Mouse (Mus musculus) heart, adult 2 months (tissue): ENCODE results near the gene Brca2.
"Not testable (repeated sequence)": the region's sequence is repeated elsewhere in the genome, so short reads cannot be mapped to it uniquely, and the experiment has no call there.

ENCODE experiments used
- CTCF ChIP-seq: fragments of 200-600 bp; IDR thresholded peaks from 2 replicates; pipeline ENCODE4 v1.8.1; 2022; ENCODE audit warnings: antibody characterized with exemption, mild to moderate bottlenecking, moderate library complexity
- POLR2A ChIP-seq: fragments of 200-500 bp; IDR thresholded peaks from 2 replicates; pipeline ENCODE4 v1.6.1; 2011; ENCODE audit warnings: mild to moderate bottlenecking, low read depth, low read length, control low read depth; ENCODE audit not compliant: insufficient read depth

DNA sequence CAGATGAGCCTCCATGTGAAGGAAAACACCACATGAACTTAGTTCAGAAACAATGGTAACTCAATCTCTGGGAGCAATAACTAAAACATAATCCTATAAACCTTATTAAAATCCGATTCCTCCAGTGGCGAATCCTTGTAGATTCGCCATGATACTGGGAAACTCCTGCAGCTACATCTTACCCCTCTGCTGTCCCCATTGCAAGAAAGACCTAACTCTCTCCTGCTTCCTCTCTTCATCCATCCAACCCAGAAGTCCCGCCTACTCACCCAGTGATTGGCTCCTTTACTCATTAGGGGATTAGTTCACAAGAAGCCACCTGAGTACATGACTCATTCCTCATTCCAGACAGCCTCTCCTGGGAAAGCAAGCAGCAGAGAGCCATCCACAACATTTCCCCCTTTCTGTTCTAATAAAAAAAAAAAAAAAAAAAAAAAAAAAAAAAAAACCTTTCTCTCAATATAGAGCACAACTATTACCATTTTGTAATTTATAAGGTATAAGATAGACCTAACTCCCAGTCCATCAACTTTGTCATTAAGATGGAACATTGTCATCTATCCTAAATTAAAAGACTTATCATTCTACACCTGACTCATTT is 30.8 kb upstream of the Brca2 start:
- not testable (repeated sequence) for TF ChIP-seq POLR2A, CTCF
